Mouse (Mus musculus) adrenal gland, postnatal 0 days (tissue): Measurements from ENCODE around the gene Fut8. TPM values are rescaled to one million over a fixed set of nuclear protein-coding genes. Genes with fewer than 3 reads are reported as not detected.

ENCODE experiments used
- polyA plus RNA-seq: library from polyadenylated mRNA; unstranded; fragments of >200 nt; fragmentation: Nextera tagmentation; extraction: Ambion mirVana; gene quantifications from 2 replicates; pipeline ENCODE4 v1.2.1, GENCODE M21; 2015

Fut8 gene
- 30.8 and 39.7 TPM in 2 replicates for polyA plus RNA-seq

DNA sequence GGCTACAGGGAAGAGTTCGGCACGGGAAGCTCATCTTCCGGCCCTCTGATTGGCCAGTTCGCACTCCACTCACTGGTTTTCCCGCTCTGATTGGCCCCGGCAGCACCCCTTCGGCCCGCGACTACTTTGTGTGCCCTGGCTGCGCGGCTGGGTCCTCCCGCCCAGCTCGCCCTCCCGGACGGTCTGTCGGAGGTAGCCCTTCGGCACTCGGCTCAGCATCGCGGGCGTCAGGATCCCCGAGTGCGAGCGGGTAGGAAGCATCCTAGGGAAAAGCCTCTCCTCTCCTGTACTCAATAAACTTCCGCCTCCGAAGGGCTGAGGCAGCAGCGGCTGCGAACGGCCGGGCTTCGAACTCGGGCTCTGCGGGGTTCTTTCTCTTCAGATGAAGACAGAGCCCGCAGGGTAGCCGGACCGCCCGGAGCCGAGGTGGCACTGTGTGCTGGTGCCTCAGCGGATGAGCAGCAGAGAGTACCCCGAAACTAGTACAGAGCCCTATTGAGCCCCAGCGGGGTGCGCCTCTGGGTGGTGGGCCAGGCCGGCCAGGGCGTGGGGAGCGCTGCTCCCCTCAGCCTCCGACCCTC is at the start of gene Fut8:
Fut8 (plus strand) TSS at position 176 of the 581 bp plus-strand sequence.

